In the genomic region with DNA sequence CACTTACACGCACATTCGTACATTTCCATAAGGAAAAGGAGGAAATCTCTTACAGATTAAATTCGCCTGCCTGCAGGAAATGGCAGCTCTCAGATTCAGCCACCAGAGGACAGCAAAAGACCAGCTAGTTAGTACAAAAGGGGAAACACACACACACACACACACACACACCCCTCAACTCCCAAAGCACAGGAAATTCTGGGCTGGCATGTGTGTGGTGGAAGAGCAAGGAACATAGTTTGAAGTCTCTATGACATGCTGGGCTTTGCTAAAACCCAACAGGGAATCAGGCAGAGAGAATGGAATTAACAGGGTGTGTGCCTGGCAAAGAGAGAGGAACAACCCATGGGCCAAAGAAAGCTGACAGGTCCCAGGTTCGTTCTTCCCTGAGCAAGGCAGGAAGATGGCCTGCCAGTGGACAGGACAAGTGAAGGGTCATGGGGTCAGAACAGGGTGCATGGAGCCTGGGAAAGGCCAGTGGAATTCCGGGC, we compare ENCODE assay signal across 7 mouse cellular contexts. TPM values are rescaled to one million over a fixed set of nuclear protein-coding genes. Genes with fewer than 3 reads are reported as not detected.
DNase-seq lines count a peak whose midpoint lies in the region; ATAC-seq and TF ChIP-seq lines count a peak whose summit lies in the region.

No protein-coding gene starts in this region.

- no peak for TF ChIP-seq POLR2A in heart, adult 2 months (IDR thresholded peaks at IDR 0.05; ENCODE audit: insufficient read depth, low read depth, low read length)

- no peaks in the 10 kb centered on the region for H3K36me3 ChIP-seq in heart, adult 2 months (ENCODE audit: control insufficient read depth, insufficient read depth, low read length)
- no peaks in the 10 kb centered on the region for H3K36me3 ChIP-seq in lung, postnatal 0 days (ENCODE audit: insufficient read depth, low read length)
- no peaks in the 10 kb centered on the region for H3K36me3 ChIP-seq in stomach, postnatal 0 days (ENCODE audit: control insufficient read depth, insufficient read depth, low read length)

- no peaks in the 10 kb centered on the region for H3K79me2 ChIP-seq in heart, adult 2 months (replicated peaks; ENCODE audit: control insufficient read depth, insufficient read depth, low read length)

- peak overlapping the region; percentile 63 for H3K27ac ChIP-seq in heart, adult 2 months
- H3K27ac ChIP-seq in lung, postnatal 0 days (ENCODE audit: low read length): peak overlapping the region; percentile 75; the same call in 1 of the 2 replicates
- peak overlapping the region; percentile 87 for H3K27ac ChIP-seq in stomach, postnatal 0 days (replicated peaks)

- peak; percentile 23 for DNase-seq in urinary bladder, postnatal 25 days (ENCODE audit: low spot score)
- no peak for DNase-seq in urinary bladder, adult 2 months (ENCODE audit: low spot score)
- DNase-seq in brain, embryonic 18.5 days (ENCODE audit: low read depth, low spot score): peak; percentile 49
- DNase-seq in heart, adult 2 months: peak; percentile 60 to 66
- DNase-seq in kidney, postnatal 10 days: peak; percentile 86
- DNase-seq in lung, postnatal 0 days (ENCODE audit: low spot score): peak; percentile 83
- peak; percentile 66 for DNase-seq in stomach, postnatal 0 days (ENCODE audit: low spot score)

- ATAC-seq in lung, postnatal 0 days: peak; percentile 42
- peak; percentile 18; the same call in 1 of the 2 replicates for ATAC-seq in stomach, postnatal 0 days (ENCODE audit: low FRiP score, low TSS enrichment)

- no peaks in the 10 kb centered on the region for H3K27me3 ChIP-seq in heart, adult 2 months (ENCODE audit: control insufficient read depth, insufficient read depth, low read length)
- H3K27me3 ChIP-seq in lung, postnatal 0 days (replicated peaks; ENCODE audit: insufficient read depth, low read length): no peaks in the 10 kb centered on the region
- H3K27me3 ChIP-seq in stomach, postnatal 0 days (ENCODE audit: control insufficient read depth, insufficient read depth, low read length): no peaks in the 10 kb centered on the region

- 33% methylated on average over 5 of the region's 5 CpGs for WGBS in heart, adult 2 months
- 26% methylated on average over 5 of the region's 5 CpGs for WGBS in lung, postnatal 0 days
- 51% methylated on average over 5 of the region's 5 CpGs for WGBS in stomach, postnatal 0 days

- no peak overlapping the region for H3K4me3 ChIP-seq in heart, adult 2 months
- H3K4me3 ChIP-seq in lung, postnatal 0 days (ENCODE audit: low read depth, low read length): no peak overlapping the region
- H3K4me3 ChIP-seq in stomach, postnatal 0 days (ENCODE audit: low read depth, low read length): no peak overlapping the region

- no peak overlapping the region for H3K4me2 ChIP-seq in lung, postnatal 0 days (replicated peaks; ENCODE audit: low read depth, low read length)
- no peak overlapping the region for H3K4me2 ChIP-seq in stomach, postnatal 0 days (replicated peaks; ENCODE audit: low read depth)

- no peaks in the 10 kb centered on the region for H3K9me3 ChIP-seq in lung, postnatal 0 days (ENCODE audit: low read length)
- no peaks in the 10 kb centered on the region for H3K9me3 ChIP-seq in stomach, postnatal 0 days (ENCODE audit: control insufficient read depth, low read length)

- H3K9ac ChIP-seq in heart, adult 2 months (ENCODE audit: low read depth, low read length): no peak overlapping the region
- no peak overlapping the region for H3K9ac ChIP-seq in lung, postnatal 0 days (replicated peaks; ENCODE audit: low read depth)
- no peak overlapping the region for H3K9ac ChIP-seq in stomach, postnatal 0 days (ENCODE audit: low read length)

- intact Hi-C loops in heart, adult 2 months (cut with DNase I): loop anchor here (1.0 kb wide), 1 partner anchor 95 kb away; no protein-coding TSS in a partner anchor

- TF ChIP-seq CTCF in heart, adult 2 months (IDR thresholded peaks at IDR 0.05): peak; percentile 80
- peak; percentile 97 for TF ChIP-seq CTCF in lung, postnatal 0 days (IDR thresholded peaks at IDR 0.05)
- peak; percentile 98 for TF ChIP-seq CTCF in stomach, postnatal 0 days (IDR thresholded peaks at IDR 0.05; ENCODE audit: low read depth)

- peaks cover 18% of the 10 kb centered on the region for H3K4me1 ChIP-seq in heart, adult 2 months (ENCODE audit: control insufficient read depth, insufficient read depth, low read length)
- peaks cover 11% of the 10 kb centered on the region; the same call in 1 of the 2 replicates for H3K4me1 ChIP-seq in lung, postnatal 0 days (ENCODE audit: insufficient read depth, low read depth, low read length)
- H3K4me1 ChIP-seq in stomach, postnatal 0 days (replicated peaks; ENCODE audit: control insufficient read depth, insufficient read depth): peaks cover 12% of the 10 kb centered on the region

- peak; percentile 75 for TF ChIP-seq EP300 in heart, adult 2 months (IDR thresholded peaks at IDR 0.05; ENCODE audit: insufficient read depth, low read depth, low read length)
- 0 out of 2 replicates have a peak, but pooled peaks have one; percentile 20 for TF ChIP-seq EP300 in lung, postnatal 0 days (IDR thresholded peaks at IDR 0.05)
- TF ChIP-seq EP300 in stomach, postnatal 0 days (optimal IDR thresholded peaks at IDR 0.05): no peak

RNA-seq across cellular contexts. Expression of gene Ppif, which starts 13.8 kb away (rescaled TPM):
- polyA plus RNA-seq in urinary bladder, adult 2 months (2012; rRNA removed): 21.2 and 27.2 TPM in 2 replicates
- 100 to 1,000 TPM; 244 to 288 TPM for total RNA-seq in heart, adult 2 months (2021)
- polyA plus RNA-seq in heart, adult 2 months (2012; rRNA removed): 487 and 529 TPM in 2 replicates
- polyA plus RNA-seq in lung, postnatal 0 days (2015; fragmentation: Nextera tagmentation; extraction: Ambion mirVana): 11.2 and 13.8 TPM in 2 replicates
- 66.1 and 74.6 TPM in 2 replicates for polyA plus RNA-seq in stomach, postnatal 0 days (2015; fragmentation: Nextera tagmentation; extraction: Ambion mirVana)
